Mouse (Mus musculus): ENCODE results near the gene Hoxc4.

Gene Hoxc4

GRCm38 (mm10) chr15:102990461-102991397 lies 28.0 kb upstream of the Hoxc4 start, which contains the start of gene Hoxc8:
Gene Hoxc8, plus strand, starts transcription at chr15:102990607.
- DNase-seq (ENCODE audit: low read depth): no peak

GRCm38 (mm10) chr15:102991782-102992181 lies 27.0 kb upstream of the Hoxc4 start:
- no peak for DNase-seq (ENCODE audit: low read depth)

- no peak for DNase-seq (ENCODE audit: low read depth)
Measured at GRCm38 (mm10) chr15:102992206-102992605, 26.5 kb upstream of the Hoxc4 start.

GRCm38 (mm10) chr15:102992863-102993262 lies 25.9 kb upstream of the Hoxc4 start:
- no peak for DNase-seq (ENCODE audit: low read depth)

GRCm38 (mm10) chr15:102996548-102996947 lies 22.2 kb upstream of the Hoxc4 start:
- DNase-seq (ENCODE audit: low read depth): no peak

- no peak for DNase-seq (ENCODE audit: low read depth)
Measured at GRCm38 (mm10) chr15:102997431-102997830, 21.3 kb upstream of the Hoxc4 start.

- DNase-seq (ENCODE audit: low read depth): no peak
Measured at GRCm38 (mm10) chr15:102997939-102998355, 20.8 kb upstream of the Hoxc4 start, which contains the start of gene Hoxc6. Gene Hoxc6, plus strand, starts transcription at chr15:102998257.

GRCm38 (mm10) chr15:102998608-102999182 lies 20.0 kb upstream of the Hoxc4 start:
- no peak for DNase-seq (ENCODE audit: low read depth)

- no peak for DNase-seq (ENCODE audit: low read depth)
Measured at GRCm38 (mm10) chr15:102999183-102999831, 19.4 kb upstream of the Hoxc4 start.

GRCm38 (mm10) chr15:102999955-103000354 lies 18.8 kb upstream of the Hoxc4 start:
- no peak for DNase-seq (ENCODE audit: low read depth)

- no peak for DNase-seq (ENCODE audit: low read depth)
Measured at GRCm38 (mm10) chr15:103000501-103000901, 18.2 kb upstream of the Hoxc4 start.

GRCm38 (mm10) chr15:103001370-103001769 lies 17.4 kb upstream of the Hoxc4 start:
- DNase-seq (ENCODE audit: low read depth): no peak

- no peak for DNase-seq (ENCODE audit: low read depth)
Measured at GRCm38 (mm10) chr15:103002156-103002555, 16.6 kb upstream of the Hoxc4 start.

- no peak for DNase-seq (ENCODE audit: low read depth)
Measured at GRCm38 (mm10) chr15:103002821-103003448, 15.8 kb upstream of the Hoxc4 start.

GRCm38 (mm10) chr15:103005308-103005707 lies 13.4 kb upstream of the Hoxc4 start:
- no peak for DNase-seq (ENCODE audit: low read depth)

GRCm38 (mm10) chr15:103005797-103006196 lies 12.9 kb upstream of the Hoxc4 start:
- DNase-seq (ENCODE audit: low read depth): no peak

- no peak for DNase-seq (ENCODE audit: low read depth)
Measured at GRCm38 (mm10) chr15:103006326-103006725, 12.4 kb upstream of the Hoxc4 start.

- no peak for DNase-seq (ENCODE audit: low read depth)
Measured at GRCm38 (mm10) chr15:103009265-103010111, 9.2 kb upstream of the Hoxc4 start.

- DNase-seq (ENCODE audit: low read depth): no peak
Measured at GRCm38 (mm10) chr15:103010112-103010846, 8.5 kb upstream of the Hoxc4 start.

GRCm38 (mm10) chr15:103010847-103011555 lies 7.7 kb upstream of the Hoxc4 start:
- no peak for DNase-seq (ENCODE audit: low read depth)

Data from c-Kit-positive CD71-negative TER-119-negative erythroid progenitor cells, embryonic 14.5 days (primary cell).